Mouse (Mus musculus) neural tube, embryonic 12.5 days (tissue): Measurements from ENCODE around the gene Kif26a. TPM values are rescaled to one million over a fixed set of nuclear protein-coding genes. Genes with fewer than 3 reads are reported as not detected.

ENCODE experiments used
- ATAC-seq: fragments of 200-750 bp; cut with Nextera tagmentation; 2 replicates; pipeline ENCODE4 v1.8.0; 2017; ENCODE audit warnings: low read depth, mild to moderate bottlenecking, moderate TSS enrichment, moderate library complexity; ENCODE audit not compliant: low FRiP score
- H3K27ac ChIP-seq: fragments of 300-500 bp; sonication (generic); 2 replicates; pipeline ENCODE4 v1.5.1; 2016
- H3K27me3 ChIP-seq: fragments of 300-500 bp; sonication (generic); replicated peaks from 2 replicates; pipeline ENCODE4 v1.6.1; 2016; ENCODE audit warnings: mild to moderate bottlenecking
- H3K36me3 ChIP-seq: fragments of 300-500 bp; sonication (generic); 2 replicates; pipeline ENCODE4 v1.6.1; 2016; ENCODE audit warnings: mild to moderate bottlenecking
- H3K4me1 ChIP-seq: fragments of 300-500 bp; sonication (generic); 2 replicates; pipeline ENCODE4 v1.6.1; 2016
- H3K4me2 ChIP-seq: fragments of 300-500 bp; sonication (generic); replicated peaks from 2 replicates; pipeline ENCODE4 v1.6.1; 2016; ENCODE audit warnings: mild to moderate bottlenecking
- H3K4me3 ChIP-seq: fragments of 300-500 bp; sonication (generic); 2 replicates; pipeline ENCODE4 v1.5.1; 2016
- H3K9ac ChIP-seq: fragments of 300-500 bp; sonication (generic); 2 replicates; pipeline ENCODE4 v1.6.1; 2016; ENCODE audit warnings: mild to moderate bottlenecking
- H3K9me3 ChIP-seq: fragments of 300-500 bp; sonication (generic); 2 replicates; pipeline ENCODE4 v1.6.1; 2016; ENCODE audit warnings: mild to moderate bottlenecking
- WGBS: fragments of 180-500 bp; shearing (Covaris S2); methylation state at CpG from one replicate; pipeline ENCODE4 v1.1.7; 2016; 5-methylcytosine and 5-hydroxymethylcytosine counted together
- polyA plus RNA-seq: library from polyadenylated mRNA; unstranded; fragments of >200 nt; fragmentation: Nextera tagmentation; extraction: Ambion mirVana; gene quantifications from 2 replicates; pipeline ENCODE4 v1.2.1, GENCODE M21; 2016

Kif26a gene
- polyA plus RNA-seq, 1 experiment from 2014 or later: 5.2 TPM

DNA sequence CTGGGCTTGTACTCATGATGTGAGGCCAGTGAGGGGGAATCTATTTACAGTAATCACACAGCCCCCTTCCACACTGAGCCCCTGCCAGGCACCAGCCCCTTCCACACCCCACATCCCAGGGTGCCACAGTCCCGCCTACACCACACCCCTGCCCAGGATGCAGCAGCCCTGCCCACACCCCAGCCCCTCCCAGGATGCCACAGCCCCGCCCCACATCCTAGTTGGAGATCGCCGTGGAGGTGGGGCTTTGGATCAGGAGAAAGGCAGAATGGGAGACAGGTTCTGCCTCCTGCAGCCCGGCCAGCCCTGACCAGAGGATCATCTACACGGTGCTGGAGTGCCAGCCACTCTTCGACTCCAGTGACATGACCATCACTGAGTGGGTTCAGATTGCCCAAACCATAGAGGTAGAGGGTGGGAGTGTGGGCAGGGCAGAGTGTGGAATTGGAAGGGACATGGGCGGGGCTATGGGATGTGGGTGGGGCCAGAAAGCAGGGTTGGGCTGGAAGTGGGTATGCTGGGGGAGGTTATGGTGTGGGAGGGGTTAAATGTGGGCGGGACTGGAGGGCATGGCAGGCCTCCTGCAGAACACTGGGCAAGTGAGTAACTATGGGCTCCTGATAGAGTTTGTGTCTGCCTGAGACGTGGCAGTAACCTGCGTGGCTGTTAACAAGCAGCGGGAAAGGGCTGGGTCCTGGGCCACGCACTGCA lies 33.2 kb upstream of the Kif26a start:
- ATAC-seq: 0 out of 2 replicates have a peak, but pooled peaks have one; percentile 49
- H3K4me1 ChIP-seq: no peaks in the 10 kb centered on the region
- no peak overlapping the region for H3K9ac ChIP-seq
- no peak overlapping the region for H3K4me2 ChIP-seq
- H3K27ac ChIP-seq: no peak overlapping the region
- H3K4me3 ChIP-seq: no peak overlapping the region
- 19% methylated on average over 13 of the region's 13 CpGs for WGBS
- H3K9me3 ChIP-seq: no peaks in the 10 kb centered on the region
- H3K36me3 ChIP-seq: no peaks in the 10 kb centered on the region
- H3K27me3 ChIP-seq: peaks cover 21% of the 10 kb centered on the region; the same call in 1 of the 2 replicates

- Histone ChIP-seq H3K27me3 (peaks cover 21% of the 10 kb centered on the region; the same call in 1 of the 2 replicates), H3K36me3 (no peaks in the 10 kb centered on the region), H3K4me1 (no peaks in the 10 kb centered on the region), H3K9me3 (no peaks in the 10 kb centered on the region), H3K4me2 (no peak overlapping the region), H3K9ac (no peak overlapping the region), H3K27ac (no peak overlapping the region), H3K4me3 (no peak overlapping the region)
- no peak for ATAC-seq
- 12% methylated on average over 7 of the region's 7 CpGs for WGBS
Observed at GRCm38 (mm10) chr12:112113710-112114109, 32.3 kb upstream of the Kif26a start.

DNA sequence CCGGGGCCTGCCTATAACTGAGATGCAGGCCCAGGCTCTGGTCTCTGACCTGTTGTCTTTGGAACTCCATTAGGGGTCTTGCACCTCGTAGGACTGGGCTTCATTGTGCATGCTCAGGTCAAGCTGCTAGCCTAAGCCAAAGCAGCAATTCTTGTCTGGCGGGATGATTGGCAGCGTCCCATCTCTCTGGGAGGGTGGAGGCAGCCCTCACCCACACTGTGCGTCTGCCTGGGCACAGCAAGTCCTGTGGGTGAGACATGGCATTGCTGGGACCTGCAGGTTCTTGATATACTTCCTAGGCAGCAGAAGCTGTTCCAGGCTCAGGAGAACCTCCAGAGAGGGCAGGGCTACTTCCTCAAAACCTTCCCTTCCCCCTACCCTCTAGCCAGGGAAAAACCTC lies 29.0 kb upstream of the Kif26a start:
- no peaks in the 10 kb centered on the region for H3K4me1 ChIP-seq
- no peak overlapping the region for H3K9ac ChIP-seq
- ATAC-seq: no peak
- no peak overlapping the region for H3K4me2 ChIP-seq
- no peak overlapping the region for H3K27ac ChIP-seq
- H3K4me3 ChIP-seq: no peak overlapping the region
- no peaks in the 10 kb centered on the region for H3K36me3 ChIP-seq
- no peaks in the 10 kb centered on the region for H3K9me3 ChIP-seq
- peaks cover 21% of the 10 kb centered on the region; the same call in 1 of the 2 replicates for H3K27me3 ChIP-seq
- 86% methylated on average over 5 of the region's 5 CpGs for WGBS

DNA sequence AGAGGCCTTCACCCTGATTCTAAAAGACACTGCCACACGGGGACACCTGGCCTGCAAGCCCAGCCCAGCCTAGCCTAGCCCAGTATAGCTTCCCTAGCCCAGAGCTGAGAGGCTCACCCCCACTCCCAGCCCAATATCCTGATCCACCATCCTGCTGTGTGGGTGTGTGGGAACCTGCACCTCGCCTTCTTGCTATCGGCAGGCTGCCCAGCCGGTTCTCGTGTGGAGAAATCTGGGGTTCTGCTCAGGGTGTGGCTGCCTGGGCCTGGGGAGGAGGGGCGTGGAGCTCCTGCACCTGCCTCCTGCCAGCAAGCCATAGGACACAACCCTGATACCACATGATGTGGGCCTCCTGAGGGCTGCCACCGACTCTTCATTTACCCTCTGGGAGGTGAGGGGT lies 28.4 kb upstream of the Kif26a start:
- H3K9me3 ChIP-seq: no peaks in the 10 kb centered on the region
- H3K27ac ChIP-seq: no peak overlapping the region
- no peaks in the 10 kb centered on the region for H3K36me3 ChIP-seq
- no peak overlapping the region for H3K4me3 ChIP-seq
- H3K27me3 ChIP-seq: peaks cover 19% of the 10 kb centered on the region; the same call in 1 of the 2 replicates
- H3K4me2 ChIP-seq: no peak overlapping the region
- no peak overlapping the region for H3K9ac ChIP-seq
- WGBS: 86% methylated on average over 7 of the region's 7 CpGs
- ATAC-seq: no peak
- H3K4me1 ChIP-seq: no peaks in the 10 kb centered on the region

DNA sequence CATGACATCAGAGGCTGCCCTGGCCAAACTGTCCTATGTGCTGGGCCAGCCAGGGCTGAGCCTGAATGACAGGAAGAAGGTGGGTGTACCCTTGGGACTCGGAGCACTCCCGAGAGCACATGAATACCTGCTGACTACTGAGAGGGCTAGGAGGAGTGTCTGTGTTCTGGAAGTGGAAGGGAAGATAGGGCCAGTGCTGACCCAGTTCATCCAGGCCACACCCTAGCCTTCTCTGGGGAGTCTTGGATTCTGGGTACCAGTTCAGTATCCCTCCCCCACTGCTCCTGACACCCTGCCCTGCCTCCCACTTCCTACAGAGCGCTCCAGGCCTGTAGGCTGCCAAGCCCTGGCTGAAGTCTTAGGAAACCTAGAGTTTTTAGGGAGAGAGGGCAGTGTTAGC lies 24.8 kb upstream of the Kif26a start:
- H3K4me1 ChIP-seq: no peaks in the 10 kb centered on the region
- H3K9me3 ChIP-seq: no peaks in the 10 kb centered on the region
- 84% methylated on average over 3 of the region's 3 CpGs for WGBS
- H3K27ac ChIP-seq: no peak overlapping the region
- no peak for ATAC-seq
- H3K9ac ChIP-seq: no peak overlapping the region
- no peak overlapping the region for H3K4me2 ChIP-seq
- H3K4me3 ChIP-seq: no peak overlapping the region
- H3K27me3 ChIP-seq: peaks cover 11% of the 10 kb centered on the region; the same call in 1 of the 2 replicates
- no peaks in the 10 kb centered on the region for H3K36me3 ChIP-seq

DNA sequence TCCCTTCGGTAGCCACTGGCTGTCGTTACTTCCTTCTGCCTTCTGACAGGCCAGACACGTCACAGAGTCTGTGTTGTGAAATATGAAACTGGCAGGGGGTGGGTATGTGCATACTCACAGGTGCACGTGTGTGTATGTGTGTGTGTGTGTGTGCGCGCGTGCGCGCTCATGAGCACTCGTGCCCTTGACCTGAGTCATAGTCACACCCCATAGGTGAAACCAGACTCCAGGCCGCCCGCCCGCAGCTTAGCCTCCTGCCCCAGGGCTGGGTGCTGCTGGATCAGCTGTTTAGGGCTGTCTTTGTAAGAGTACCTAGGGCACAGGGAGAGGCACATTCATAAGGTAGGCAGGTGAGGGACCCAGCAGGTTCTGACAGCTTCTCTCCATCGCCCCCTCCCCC lies 20.1 kb upstream of the Kif26a start:
- Histone ChIP-seq H3K4me1 (peaks cover 18% of the 10 kb centered on the region; the same call in 1 of the 2 replicates), H3K36me3 (no peaks in the 10 kb centered on the region), H3K4me2 (no peak overlapping the region), H3K9me3 (no peaks in the 10 kb centered on the region), H3K27ac (no peak overlapping the region), H3K9ac (no peak overlapping the region), H3K27me3 (peaks cover 27% of the 10 kb centered on the region), H3K4me3 (no peak overlapping the region)
- ATAC-seq: no peak
- WGBS: 86% methylated on average over 14 of the region's 14 CpGs

GRCm38 (mm10) chr12:112126931-112127635 lies 18.9 kb upstream of the Kif26a start:
- no peak for ATAC-seq
- Histone ChIP-seq H3K4me1 (peaks cover 23% of the 10 kb centered on the region; the same call in 1 of the 2 replicates), H3K27ac (no peak overlapping the region), H3K27me3 (peaks cover 38% of the 10 kb centered on the region), H3K9ac (no peak overlapping the region), H3K4me3 (no peak overlapping the region), H3K9me3 (no peaks in the 10 kb centered on the region), H3K36me3 (no peaks in the 10 kb centered on the region), H3K4me2 (no peak overlapping the region)
- WGBS: 58% methylated on average over 14 of the region's 14 CpGs

DNA sequence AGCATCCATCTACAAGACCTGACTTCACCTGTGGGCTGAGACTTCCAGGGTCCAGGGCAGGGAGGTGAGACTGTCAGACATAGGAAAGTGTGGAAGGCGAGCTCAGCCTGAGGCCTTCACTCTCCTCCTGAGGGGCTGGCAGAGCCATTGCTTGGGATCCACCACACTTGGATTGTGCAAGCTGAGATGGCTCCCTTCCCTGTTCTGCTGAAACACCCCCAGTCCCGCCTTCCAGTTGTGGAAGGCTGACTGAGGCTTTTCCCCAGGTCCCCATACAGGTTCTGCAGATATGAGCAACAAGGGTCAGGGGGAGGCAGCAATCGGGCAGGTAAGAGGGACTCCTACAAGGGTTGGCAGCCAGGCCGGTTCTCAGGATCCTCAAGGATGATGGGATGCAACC lies 17.5 kb upstream of the Kif26a start:
- Histone ChIP-seq H3K4me1 (peaks cover 23% of the 10 kb centered on the region; the same call in 1 of the 2 replicates), H3K9ac (no peak overlapping the region), H3K27me3 (peaks cover 50% of the 10 kb centered on the region), H3K4me2 (no peak overlapping the region), H3K27ac (no peak overlapping the region), H3K36me3 (no peaks in the 10 kb centered on the region), H3K4me3 (no peak overlapping the region), H3K9me3 (no peaks in the 10 kb centered on the region)
- 78% methylated on average over 4 of the region's 4 CpGs for WGBS
- ATAC-seq: no peak

DNA sequence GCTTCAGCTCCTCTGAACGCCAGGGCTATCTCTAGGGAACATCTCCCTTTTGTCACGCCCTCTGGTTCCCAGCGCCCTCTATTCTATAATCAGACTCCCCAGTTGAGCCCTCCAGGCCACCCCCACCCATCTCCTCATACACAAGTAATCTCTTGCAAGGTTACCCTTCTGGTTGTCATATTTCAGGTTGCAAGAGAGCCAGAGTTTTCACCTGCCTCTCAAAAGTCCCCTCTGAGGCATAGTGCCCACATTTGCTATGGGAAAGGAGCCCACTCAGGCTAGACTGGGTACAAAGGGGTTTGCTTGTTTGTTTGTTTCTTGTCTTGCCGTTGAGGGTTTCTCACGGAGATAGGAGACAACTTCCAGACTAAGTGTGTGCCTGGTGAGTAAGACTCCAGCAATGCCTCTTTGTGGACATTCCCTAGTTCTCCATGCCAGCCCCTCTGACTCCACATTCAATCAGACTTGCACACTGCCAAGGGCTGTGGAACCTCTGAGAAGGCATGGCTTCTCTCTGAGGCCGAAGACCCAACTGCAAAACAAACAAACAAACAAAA lies 16.6 kb upstream of the Kif26a start:
- no peak overlapping the region for H3K9ac ChIP-seq
- no peaks in the 10 kb centered on the region for H3K9me3 ChIP-seq
- H3K27me3 ChIP-seq: peaks cover 51% of the 10 kb centered on the region
- peaks cover 23% of the 10 kb centered on the region; the same call in 1 of the 2 replicates for H3K4me1 ChIP-seq
- H3K36me3 ChIP-seq: no peaks in the 10 kb centered on the region
- no peak overlapping the region for H3K4me2 ChIP-seq
- 60% methylated on average over 6 of the region's 6 CpGs for WGBS
- H3K4me3 ChIP-seq: no peak overlapping the region
- H3K27ac ChIP-seq: no peak overlapping the region
- no peak for ATAC-seq

DNA sequence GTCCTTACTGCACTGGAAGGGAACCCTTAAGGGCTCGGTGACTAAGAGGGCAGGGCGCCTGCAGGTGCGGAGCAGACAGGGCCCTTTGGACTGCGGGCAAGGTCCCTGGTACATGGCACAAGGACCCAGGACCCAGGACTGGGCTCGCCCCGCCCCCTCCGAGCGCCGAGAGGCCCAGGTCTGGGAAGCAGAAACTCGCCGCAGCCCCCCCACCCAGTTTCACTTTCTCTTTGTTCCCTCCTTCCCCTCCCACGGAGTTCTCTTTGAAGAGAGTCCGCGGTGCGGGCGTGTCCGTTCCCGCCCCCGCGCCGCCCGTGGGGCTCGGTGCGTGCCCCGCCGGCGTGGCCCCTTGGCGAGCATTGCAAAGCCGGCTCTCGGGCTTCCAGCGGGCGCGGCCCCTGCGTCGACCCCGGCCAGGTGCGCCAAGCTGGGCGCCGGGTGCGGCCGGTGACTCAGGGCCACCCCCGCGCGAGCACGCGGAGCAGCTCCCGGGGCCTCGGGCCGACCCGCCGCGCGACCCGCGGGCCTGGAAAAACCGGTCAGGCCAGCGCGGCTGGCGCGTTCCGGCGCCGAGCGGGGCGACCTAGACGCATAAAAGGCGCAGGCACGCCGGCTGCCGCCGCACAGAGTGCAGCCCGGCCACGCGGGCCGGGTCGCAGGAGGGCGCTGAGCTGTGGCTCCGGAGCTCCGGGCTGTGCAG lies 15.7 kb upstream of the Kif26a start:
- Histone ChIP-seq H3K27ac (no peak overlapping the region), H3K4me3 (peak overlapping the region; percentile 65), H3K4me1 (peaks cover 23% of the 10 kb centered on the region; the same call in 1 of the 2 replicates), H3K36me3 (no peaks in the 10 kb centered on the region), H3K4me2 (peak overlapping the region; percentile 97), H3K9me3 (no peaks in the 10 kb centered on the region), H3K27me3 (peaks cover 51% of the 10 kb centered on the region), H3K9ac (peak overlapping the region; percentile 81)
- ATAC-seq: peak; percentile 72
- under 1% methylated on average over 79 of the region's 79 CpGs for WGBS

DNA sequence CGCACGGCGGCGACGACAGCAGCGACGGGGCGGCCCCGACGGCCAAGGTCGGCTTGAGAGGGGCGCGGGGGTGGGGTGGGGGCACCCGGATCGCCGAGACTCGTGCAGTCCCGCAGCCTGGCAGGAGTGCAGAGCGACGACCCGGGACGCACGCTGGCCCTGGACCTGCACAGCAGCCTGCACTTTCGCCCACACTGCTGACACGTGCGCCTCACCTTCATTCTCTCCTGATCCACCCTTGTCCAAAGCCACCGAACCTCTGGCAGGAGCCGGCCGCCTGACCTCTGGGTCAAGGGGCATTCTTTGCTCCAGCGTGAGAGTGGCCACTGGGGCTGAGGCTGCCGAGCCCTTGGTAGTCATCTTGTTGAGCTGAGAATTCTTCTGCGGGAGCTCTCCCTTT lies 15.1 kb upstream of the Kif26a start:
- peak; percentile 48; the same call in 1 of the 2 replicates for ATAC-seq

DNA sequence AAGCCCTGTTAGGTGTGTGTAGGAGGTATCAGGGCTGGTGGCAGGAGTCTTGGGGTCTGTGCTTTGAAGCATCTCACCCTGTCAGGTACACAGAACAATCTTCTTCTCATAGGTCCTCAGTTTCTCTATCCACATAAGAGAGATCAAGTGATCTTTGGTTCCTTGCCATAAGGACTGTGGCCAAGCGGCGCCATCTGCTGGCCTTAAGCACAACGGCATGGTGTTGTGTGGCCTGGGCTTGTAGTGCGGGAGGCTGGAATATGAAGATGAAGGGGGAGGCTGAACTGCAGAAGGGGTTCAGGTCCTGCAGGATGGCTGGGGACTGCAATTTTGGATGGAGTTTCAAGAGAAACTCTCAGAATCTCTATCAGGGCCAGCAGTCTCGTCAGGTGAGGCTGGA lies 5.8 kb upstream of the Kif26a start:
- 6% methylated on average over 5 of the region's 5 CpGs for WGBS
- peaks cover 46% of the 10 kb centered on the region for H3K27me3 ChIP-seq

More for the DNA sequence above, 15.1 kb upstream of the Kif26a start:
- Histone ChIP-seq H3K4me1 (peaks cover 23% of the 10 kb centered on the region; the same call in 1 of the 2 replicates), H3K4me3 (peak overlapping the region; percentile 65), H3K9me3 (no peaks in the 10 kb centered on the region), H3K36me3 (no peaks in the 10 kb centered on the region), H3K9ac (peak overlapping the region; percentile 81; the same call in 1 of the 2 replicates), H3K27ac (no peak overlapping the region), H3K4me2 (peak overlapping the region; percentile 97), H3K27me3 (peaks cover 47% of the 10 kb centered on the region)
- WGBS: 15% methylated on average over 32 of the region's 32 CpGs

More for the DNA sequence above, 5.8 kb upstream of the Kif26a start:
- ATAC-seq: no peak
- H3K27ac ChIP-seq: no peak overlapping the region
- H3K4me3 ChIP-seq: no peak overlapping the region
- no peaks in the 10 kb centered on the region for H3K36me3 ChIP-seq
- no peaks in the 10 kb centered on the region for H3K9me3 ChIP-seq
- H3K9ac ChIP-seq: no peak overlapping the region
- H3K4me2 ChIP-seq: no peak overlapping the region
- peaks cover 23% of the 10 kb centered on the region for H3K4me1 ChIP-seq
